Mouse (Mus musculus) heart, embryonic 12.5 days (tissue): ENCODE measurements at regions not wholly inside any gene's neighbourhood (a gene's known extent, or its start where the extent isn't known, plus 50 kb on each side); places are given as distances from the start of the nearest gene placed in this dataset.

ENCODE experiments used
- ATAC-seq: fragments of 200-750 bp; cut with Nextera tagmentation; 2 replicates; pipeline ENCODE4 v1.8.0; 2017; ENCODE audit warnings: moderate TSS enrichment, moderate library complexity; ENCODE audit not compliant: insufficient number of reproducible peaks, low FRiP score
- H3K27ac ChIP-seq: fragments of 300-500 bp; sonication (generic); 2 replicates; pipeline ENCODE4 v1.5.1; 2016; ENCODE audit warnings: mild to moderate bottlenecking, moderate library complexity; ENCODE audit not compliant: poor library complexity, severe bottlenecking
- H3K27me3 ChIP-seq: fragments of 300-500 bp; sonication (generic); replicated peaks from 2 replicates; pipeline ENCODE4 v1.6.1; 2016; ENCODE audit warnings: mild to moderate bottlenecking, moderate library complexity
- H3K36me3 ChIP-seq: fragments of 300-500 bp; sonication (generic); 2 replicates; pipeline ENCODE4 v1.6.1; 2016; ENCODE audit warnings: mild to moderate bottlenecking, moderate library complexity
- H3K4me1 ChIP-seq: fragments of 300-500 bp; sonication (generic); replicated peaks from 2 replicates; pipeline ENCODE4 v1.6.1; 2016; ENCODE audit warnings: mild to moderate bottlenecking
- H3K4me2 ChIP-seq: fragments of 300-500 bp; sonication (generic); 2 replicates; pipeline ENCODE4 v1.6.1; 2016; ENCODE audit warnings: mild to moderate bottlenecking, moderate library complexity
- H3K4me3 ChIP-seq: fragments of 300-500 bp; sonication (generic); 2 replicates; pipeline ENCODE4 v1.5.1; 2016; ENCODE audit warnings: mild to moderate bottlenecking
- H3K9ac ChIP-seq: fragments of 300-500 bp; sonication (generic); 2 replicates; pipeline ENCODE4 v1.6.1; 2016; ENCODE audit warnings: mild to moderate bottlenecking, moderate library complexity
- H3K9me3 ChIP-seq: fragments of 300-500 bp; sonication (generic); replicated peaks from 2 replicates; pipeline ENCODE4 v1.6.1; 2016; ENCODE audit warnings: mild to moderate bottlenecking, moderate library complexity
- WGBS: fragments of 180-500 bp; shearing (Covaris S2); methylation state at CpG from one replicate; pipeline ENCODE4 v1.1.7; 2016; 5-methylcytosine and 5-hydroxymethylcytosine counted together

DNA sequence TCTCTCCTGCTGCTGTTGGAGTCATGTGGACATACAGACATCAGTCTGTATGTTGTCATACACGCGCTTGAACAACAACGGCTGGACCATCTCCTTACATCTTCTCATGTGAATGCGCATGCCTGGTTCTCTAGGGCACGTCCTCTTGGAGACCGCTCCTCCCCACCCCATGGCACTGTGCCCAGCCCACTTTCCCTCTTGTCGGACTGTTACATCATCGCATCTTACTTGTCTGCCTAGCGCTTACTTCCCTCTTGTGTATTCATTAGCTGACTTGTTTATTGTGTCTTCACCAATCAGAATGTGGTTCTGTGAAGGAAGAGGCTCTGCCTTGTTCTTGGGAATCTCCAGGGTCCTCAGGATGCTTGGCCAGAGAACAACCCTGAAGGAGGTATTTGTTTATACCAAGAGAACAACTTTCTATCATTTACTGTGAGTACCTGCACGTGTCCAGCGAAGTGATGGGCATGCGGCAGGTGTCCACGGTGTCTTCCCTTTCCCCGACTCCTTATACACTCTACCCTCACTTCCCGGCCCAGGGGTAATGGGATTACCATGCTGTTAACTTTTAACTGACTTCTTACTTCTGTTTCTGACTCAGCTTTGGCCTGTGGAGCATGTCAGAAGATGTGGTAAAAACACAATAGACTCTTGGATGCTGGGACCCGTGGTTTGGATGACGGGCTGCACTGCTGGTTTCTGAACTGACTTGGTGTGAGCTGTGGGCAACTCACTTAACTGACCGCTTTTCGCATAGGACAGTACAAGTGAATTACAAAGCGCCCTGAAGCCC lies 181.9 kb downstream of the Kcnrg start:
- Histone ChIP-seq H3K27ac (no peak overlapping the region), H3K36me3 (no peaks in the 10 kb centered on the region), H3K9ac (no peak overlapping the region), H3K4me1 (no peaks in the 10 kb centered on the region), H3K4me3 (no peak overlapping the region), H3K9me3 (0 out of 2 replicates have a peak, but pooled peaks cover 4% of the 10 kb centered on the region), H3K4me2 (no peak overlapping the region), H3K27me3 (no peaks in the 10 kb centered on the region)
- WGBS: 82% methylated on average over 20 of the region's 20 CpGs
- no peak for ATAC-seq

DNA sequence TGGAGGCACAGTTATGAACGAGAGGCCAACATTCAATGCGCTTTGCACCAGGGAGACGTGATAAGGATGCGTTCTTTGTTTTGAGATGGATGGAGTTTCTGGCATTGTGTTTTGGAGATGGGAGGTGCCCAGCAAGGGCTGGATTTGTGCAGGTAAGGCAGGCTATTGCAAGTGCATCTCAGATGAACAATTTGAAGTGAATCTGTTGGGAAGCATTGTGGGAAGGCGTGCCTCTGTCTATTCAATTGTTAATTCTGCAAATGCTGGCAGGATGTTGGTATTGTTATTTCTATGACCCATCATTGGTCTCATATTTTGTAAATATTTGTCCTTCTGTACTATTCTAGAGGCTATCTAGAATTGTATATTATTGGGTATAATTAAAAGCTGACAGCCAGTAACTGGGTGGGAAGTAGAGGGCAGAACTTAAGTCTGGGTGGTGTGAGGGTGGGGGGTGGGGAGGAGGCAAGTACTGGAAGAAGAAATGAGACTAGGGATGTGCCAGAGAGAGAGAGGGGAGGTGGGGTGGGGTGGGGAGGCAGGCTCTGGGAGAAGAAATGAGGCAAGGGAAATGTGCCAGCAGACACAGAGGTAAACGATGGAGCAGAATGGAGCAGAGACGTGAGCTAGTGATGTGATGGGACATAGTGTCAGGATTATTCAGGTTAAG lies 188.9 kb downstream of the Kcnrg start:
- Histone ChIP-seq H3K36me3 (no peaks in the 10 kb centered on the region), H3K27ac (no peak overlapping the region), H3K4me2 (no peak overlapping the region), H3K4me1 (no peaks in the 10 kb centered on the region), H3K9me3 (peaks cover 11% of the 10 kb centered on the region; the same call in 1 of the 2 replicates), H3K4me3 (no peak overlapping the region), H3K27me3 (no peaks in the 10 kb centered on the region), H3K9ac (no peak overlapping the region)
- 79% methylated on average over 7 of the region's 7 CpGs for WGBS
- no peak for ATAC-seq

DNA sequence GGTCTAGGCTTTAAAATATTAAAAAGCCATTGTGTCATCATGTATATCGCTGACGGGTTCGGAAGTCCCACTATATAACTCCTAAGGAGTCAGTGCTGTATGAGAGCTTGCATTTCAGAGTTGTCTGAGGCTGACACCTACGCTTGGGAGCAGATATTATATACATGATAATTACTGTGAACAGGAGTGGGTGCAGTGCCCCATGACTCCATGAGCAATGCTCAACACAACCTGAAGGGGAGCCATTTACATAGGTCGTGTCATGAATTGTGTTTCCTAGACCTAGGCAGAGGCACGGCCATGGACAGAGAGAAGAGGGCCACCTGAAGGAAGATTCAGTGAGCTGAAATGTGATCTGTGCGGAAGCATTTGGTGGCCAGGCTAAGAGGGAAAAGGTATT lies 189.4 kb downstream of the Kcnrg start:
- 85% methylated on average over 7 of the region's 7 CpGs for WGBS
- H3K4me3 ChIP-seq: no peak overlapping the region
- H3K4me2 ChIP-seq: no peak overlapping the region
- ATAC-seq: no peak
- H3K9ac ChIP-seq: no peak overlapping the region
- H3K27ac ChIP-seq: no peak overlapping the region
- H3K9me3 ChIP-seq: peaks cover 7% of the 10 kb centered on the region; the same call in 1 of the 2 replicates
- no peaks in the 10 kb centered on the region for H3K4me1 ChIP-seq
- no peaks in the 10 kb centered on the region for H3K36me3 ChIP-seq
- no peaks in the 10 kb centered on the region for H3K27me3 ChIP-seq

DNA sequence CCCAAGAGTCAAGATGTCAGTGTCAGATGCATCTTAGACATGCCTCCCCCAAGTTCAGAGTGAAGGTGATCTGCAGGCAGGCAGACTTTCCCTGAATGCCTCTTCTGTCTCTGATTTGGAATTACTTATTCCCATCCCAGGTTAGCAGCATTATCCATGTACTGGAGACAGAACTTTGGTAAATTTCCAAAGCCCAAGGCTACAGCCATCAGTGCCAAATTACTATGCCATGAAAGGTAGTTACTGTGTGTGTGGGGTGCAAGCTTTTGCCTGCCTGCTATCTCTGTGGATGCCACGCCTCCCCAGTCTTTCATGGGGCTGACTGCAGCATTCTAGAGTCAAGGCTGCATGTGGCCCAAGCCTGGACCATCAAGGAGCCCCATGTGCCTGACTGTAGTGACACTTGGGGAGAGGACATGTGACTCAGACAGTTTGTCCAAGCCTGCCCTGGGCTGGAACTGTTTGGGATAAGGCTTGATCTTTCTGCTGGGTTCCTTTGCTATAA lies 196.2 kb downstream of the Kcnrg start:
- ATAC-seq: no peak
- WGBS: 46% methylated on average over 1 of the region's 1 CpGs

DNA sequence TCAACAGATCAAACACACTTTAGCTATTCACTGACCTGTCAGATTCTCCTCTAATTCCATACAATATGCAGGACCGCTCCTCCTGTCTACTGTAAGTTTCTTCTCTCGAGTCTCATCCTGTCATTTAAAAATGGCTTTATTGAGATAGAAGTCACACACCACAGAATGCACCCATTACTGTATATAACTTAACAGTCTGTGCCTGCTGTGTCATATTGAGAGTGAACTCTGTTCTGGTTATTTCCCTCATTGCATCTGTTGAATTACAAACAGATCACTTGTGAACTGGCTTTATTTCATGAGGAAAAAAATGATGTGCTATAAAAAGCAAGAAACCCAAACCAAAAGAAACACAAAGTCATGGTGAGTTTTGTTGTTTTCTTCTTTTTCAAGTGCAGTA lies 198.2 kb downstream of the Kcnrg start:
- H3K27ac ChIP-seq: no peak overlapping the region
- no peak overlapping the region for H3K4me2 ChIP-seq
- no peak overlapping the region for H3K4me3 ChIP-seq
- H3K27me3 ChIP-seq: no peaks in the 10 kb centered on the region
- H3K9me3 ChIP-seq: no peaks in the 10 kb centered on the region
- H3K4me1 ChIP-seq: peaks cover 8% of the 10 kb centered on the region
- ATAC-seq: no peak
- 72% methylated on average over 2 of the region's 2 CpGs for WGBS
- no peak overlapping the region for H3K9ac ChIP-seq
- H3K36me3 ChIP-seq: no peaks in the 10 kb centered on the region

More for the DNA sequence above, 196.2 kb downstream of the Kcnrg start:
- Histone ChIP-seq H3K4me1 (no peaks in the 10 kb centered on the region), H3K9me3 (no peaks in the 10 kb centered on the region), H3K27ac (no peak overlapping the region), H3K27me3 (no peaks in the 10 kb centered on the region), H3K4me3 (no peak overlapping the region), H3K36me3 (no peaks in the 10 kb centered on the region), H3K4me2 (no peak overlapping the region), H3K9ac (no peak overlapping the region)

DNA sequence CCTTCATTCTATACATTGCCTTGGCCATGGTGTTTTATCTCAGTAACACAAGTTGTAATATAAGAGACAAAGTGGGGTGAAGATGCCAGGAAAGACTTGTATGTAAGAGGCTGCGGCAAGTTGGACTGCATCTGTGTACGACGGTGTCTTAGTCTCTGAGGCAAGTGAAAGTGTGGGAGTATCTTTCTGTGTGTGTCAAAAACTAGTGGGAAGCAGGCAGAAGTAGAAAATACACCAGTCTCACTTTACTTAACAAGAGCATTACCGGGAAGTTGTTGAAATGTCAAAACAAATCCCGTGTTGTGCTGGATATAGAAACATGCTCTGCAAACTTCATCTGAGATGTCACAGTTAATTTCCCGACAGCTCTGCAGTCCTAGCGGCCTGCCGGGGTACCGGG lies 200.9 kb downstream of the Kcnrg start:
- Histone ChIP-seq H3K9me3 (no peaks in the 10 kb centered on the region), H3K27ac (no peak overlapping the region), H3K4me2 (no peak overlapping the region), H3K27me3 (no peaks in the 10 kb centered on the region), H3K4me3 (no peak overlapping the region), H3K9ac (no peak overlapping the region), H3K36me3 (no peaks in the 10 kb centered on the region), H3K4me1 (peaks cover 8% of the 10 kb centered on the region)
- no peak for ATAC-seq
- WGBS: 65% methylated on average over 9 of the region's 9 CpGs

DNA sequence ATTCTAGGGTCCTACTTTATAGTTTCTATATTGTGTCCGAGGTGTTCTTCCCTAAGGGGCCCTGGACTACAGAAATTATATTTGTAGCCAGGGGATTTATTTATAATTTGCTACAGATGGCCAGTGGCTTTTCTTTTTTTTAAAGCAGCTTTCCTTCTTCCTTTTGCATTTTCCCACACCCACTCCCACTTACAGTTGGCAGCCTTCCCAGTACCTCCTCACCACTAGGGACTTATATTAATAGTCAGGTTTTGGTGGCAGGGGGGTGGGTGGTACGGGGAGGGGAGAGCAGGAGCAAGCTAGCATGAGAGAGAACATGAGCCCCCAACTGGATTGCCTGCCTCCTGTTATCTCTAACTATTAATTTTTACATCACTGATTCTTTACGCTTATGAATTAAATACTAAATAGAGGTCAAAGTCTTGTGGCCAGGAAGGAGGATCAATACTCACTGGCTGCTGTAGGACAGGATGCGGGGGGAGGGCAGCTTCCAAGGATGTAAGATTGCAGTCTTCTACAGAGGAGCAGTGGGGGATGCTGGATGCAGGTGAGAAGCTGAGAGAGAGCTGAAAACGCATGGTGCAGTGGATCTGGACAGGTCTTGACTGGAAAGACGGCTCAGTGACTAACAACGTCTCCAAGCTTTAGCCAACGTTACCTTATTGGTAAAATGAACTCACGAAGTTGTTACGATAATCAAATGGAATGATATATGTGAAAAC lies 202.6 kb downstream of the Kcnrg start:
- H3K4me1 ChIP-seq: peaks cover 8% of the 10 kb centered on the region
- 0 out of 2 replicates have a peak, but pooled peaks cover 3% of the 10 kb centered on the region for H3K27me3 ChIP-seq
- H3K27ac ChIP-seq: no peak overlapping the region
- ATAC-seq: no peak
- no peaks in the 10 kb centered on the region for H3K36me3 ChIP-seq
- no peak overlapping the region for H3K9ac ChIP-seq
- 59% methylated on average over 10 of the region's 10 CpGs for WGBS
- H3K4me3 ChIP-seq: no peak overlapping the region
- H3K4me2 ChIP-seq: no peak overlapping the region
- H3K9me3 ChIP-seq: no peaks in the 10 kb centered on the region

DNA sequence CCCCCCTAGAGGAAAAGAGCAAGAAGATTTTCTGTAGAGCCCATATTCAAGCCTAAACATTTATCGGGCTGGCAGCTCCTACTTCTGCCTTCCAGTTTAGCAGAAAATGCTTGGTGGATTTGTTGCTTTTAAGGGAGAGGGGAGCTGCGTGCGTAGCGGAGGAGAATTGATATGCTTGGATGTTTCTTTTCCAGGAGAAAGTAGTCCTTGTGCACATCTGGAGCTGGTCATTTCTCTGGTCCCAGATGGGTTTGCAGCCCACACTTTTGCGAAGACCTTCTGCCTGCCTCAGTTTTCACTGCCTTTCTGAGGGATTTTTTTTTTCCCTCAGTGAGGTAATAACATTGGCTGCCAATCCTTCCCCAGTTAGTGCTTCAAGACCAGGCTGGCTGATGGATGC lies 203.6 kb downstream of the Kcnrg start:
- 56% methylated on average over 5 of the region's 5 CpGs for WGBS
- Histone ChIP-seq H3K27ac (peak overlapping the region; percentile 6; the same call in 1 of the 2 replicates), H3K4me2 (0 out of 2 replicates have a peak overlapping the region, but pooled peaks have one; percentile 5)

DNA sequence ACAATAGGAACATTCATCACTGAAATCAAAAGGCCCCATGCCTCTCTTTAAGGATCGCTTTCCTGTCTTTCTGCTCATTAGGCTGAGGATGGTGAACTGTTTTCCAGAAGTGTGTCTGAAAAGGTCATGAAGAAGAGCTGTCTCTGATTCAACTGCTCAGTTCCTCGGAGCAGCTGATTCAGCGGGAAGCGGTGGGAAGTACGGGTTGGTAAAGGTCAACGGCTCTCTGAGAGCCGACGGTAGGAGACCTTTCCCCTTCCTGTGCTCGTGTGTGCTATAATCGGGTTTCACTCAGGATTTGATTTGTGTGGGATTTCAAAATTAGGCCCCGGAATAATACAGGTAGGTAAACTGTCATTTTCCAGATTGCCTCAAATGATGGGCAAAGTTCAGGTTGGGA lies 210.5 kb downstream of the Kcnrg start:
- no peak for ATAC-seq
- 61% methylated on average over 11 of the region's 11 CpGs for WGBS
- H3K4me1 ChIP-seq: no peaks in the 10 kb centered on the region

More for the DNA sequence above, 203.6 kb downstream of the Kcnrg start:
- H3K27me3 ChIP-seq: 0 out of 2 replicates have a peak, but pooled peaks cover 3% of the 10 kb centered on the region
- ATAC-seq: no peak
- H3K9ac ChIP-seq: no peak overlapping the region
- H3K4me1 ChIP-seq: peaks cover 8% of the 10 kb centered on the region
- no peaks in the 10 kb centered on the region for H3K36me3 ChIP-seq
- no peak overlapping the region for H3K4me3 ChIP-seq
- H3K9me3 ChIP-seq: no peaks in the 10 kb centered on the region

DNA sequence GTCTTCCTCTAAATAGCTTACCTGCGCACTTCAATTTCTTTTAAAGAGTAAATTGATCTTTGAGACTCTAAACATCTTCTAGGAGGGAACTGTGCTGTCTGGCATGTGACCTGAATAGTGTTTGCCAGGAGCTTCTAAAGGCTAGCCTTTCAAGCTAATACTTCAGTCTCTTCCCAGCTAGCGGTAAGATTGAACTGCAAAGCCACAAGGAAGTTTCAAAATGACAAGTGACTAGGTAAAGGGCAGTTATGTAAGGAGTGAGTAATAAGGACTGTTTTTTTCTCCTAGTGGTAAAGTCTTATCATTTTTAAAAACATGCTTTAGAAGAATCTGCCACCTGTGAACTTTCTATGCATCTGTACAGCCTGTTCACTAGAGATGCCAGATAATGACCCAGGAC lies 211.1 kb downstream of the Kcnrg start:
- H3K9ac ChIP-seq: no peak overlapping the region
- 0 out of 2 replicates have a peak, but pooled peaks cover 10% of the 10 kb centered on the region for H3K27me3 ChIP-seq
- H3K27ac ChIP-seq: no peak overlapping the region
- no peaks in the 10 kb centered on the region for H3K36me3 ChIP-seq
- H3K4me2 ChIP-seq: no peak overlapping the region
- no peak overlapping the region for H3K4me3 ChIP-seq
- no peak for ATAC-seq
- H3K4me1 ChIP-seq: no peaks in the 10 kb centered on the region
- no peaks in the 10 kb centered on the region for H3K9me3 ChIP-seq
- WGBS: 88% methylated on average over 2 of the region's 2 CpGs

More for the DNA sequence above, 210.5 kb downstream of the Kcnrg start:
- Histone ChIP-seq H3K27ac (no peak overlapping the region), H3K27me3 (0 out of 2 replicates have a peak, but pooled peaks cover 10% of the 10 kb centered on the region), H3K36me3 (no peaks in the 10 kb centered on the region), H3K4me3 (no peak overlapping the region), H3K9ac (no peak overlapping the region), H3K9me3 (no peaks in the 10 kb centered on the region), H3K4me2 (no peak overlapping the region)

DNA sequence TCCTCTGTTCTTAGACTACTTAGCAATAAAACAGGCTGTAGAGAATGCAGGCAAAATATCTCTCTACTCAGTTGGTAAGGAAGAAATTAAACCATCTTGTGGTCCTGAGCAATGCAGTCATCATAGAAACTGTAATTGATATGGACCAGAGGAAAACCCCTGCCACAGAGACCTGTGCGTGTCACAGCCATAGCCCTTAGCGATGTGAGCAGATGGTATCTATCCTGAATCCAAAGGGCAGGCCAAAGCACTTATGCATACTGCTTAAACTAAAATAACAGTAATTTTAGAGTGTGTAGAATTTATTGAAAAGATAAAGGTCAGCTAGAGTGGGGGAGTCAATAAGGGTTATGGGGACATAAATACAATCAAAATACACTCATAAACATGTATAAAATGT lies 212.0 kb downstream of the Kcnrg start:
- no peaks in the 10 kb centered on the region for H3K36me3 ChIP-seq
- H3K4me3 ChIP-seq: no peak overlapping the region
- H3K4me2 ChIP-seq: no peak overlapping the region
- 0 out of 2 replicates have a peak, but pooled peaks cover 10% of the 10 kb centered on the region for H3K27me3 ChIP-seq
- H3K9ac ChIP-seq: no peak overlapping the region
- no peaks in the 10 kb centered on the region for H3K4me1 ChIP-seq
- no peaks in the 10 kb centered on the region for H3K9me3 ChIP-seq
- WGBS: 77% methylated on average over 2 of the region's 2 CpGs
- H3K27ac ChIP-seq: no peak overlapping the region
- no peak for ATAC-seq
